Mouse (Mus musculus): ENCODE results near the gene St8sia1. TPM values are rescaled to one million over a fixed set of nuclear protein-coding genes. Genes with fewer than 3 reads are reported as not detected.

Gene St8sia1
- polyA plus RNA-seq, 1 experiment from 2014 or later: 1.1 TPM

DNA sequence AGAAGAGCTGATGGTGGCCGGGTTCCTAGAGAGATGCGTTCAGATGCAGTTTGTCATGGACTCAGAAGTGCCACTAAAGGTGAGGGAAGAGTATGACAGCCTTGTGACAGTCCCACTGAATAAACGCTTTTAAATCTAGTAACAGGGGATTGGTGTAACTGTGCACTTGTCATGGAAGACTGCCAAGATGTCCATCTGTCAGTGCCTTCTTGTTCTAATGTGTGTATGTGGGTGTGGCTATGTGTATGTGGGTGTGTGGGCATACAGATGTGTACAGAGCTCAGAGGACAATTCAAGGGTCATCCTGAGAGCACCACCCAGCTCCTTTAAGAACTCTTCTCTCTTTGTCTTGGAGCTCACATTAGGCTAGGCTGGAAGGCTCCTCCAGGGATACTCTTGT lies 148.7 kb downstream of the St8sia1 start:
- no peak overlapping the region for H3K27ac ChIP-seq (ENCODE audit: low read length)
- WGBS: 71% methylated on average over 3 of the region's 3 CpGs
- H3K4me1 ChIP-seq (ENCODE audit: control insufficient read depth, insufficient read depth, low read length): no peaks in the 10 kb centered on the region

GRCm38 (mm10) chr6:142814495-142814921 lies 149.7 kb downstream of the St8sia1 start:
- no peaks in the 10 kb centered on the region for H3K9me3 ChIP-seq (ENCODE audit: control insufficient read depth, low read depth, low read length)
- peak overlapping the region; percentile 68 for H3K4me2 ChIP-seq (replicated peaks; ENCODE audit: low read depth, low read length)
- H3K36me3 ChIP-seq (ENCODE audit: control insufficient read depth, insufficient read depth, low read length): no peaks in the 10 kb centered on the region
- H3K4me1 ChIP-seq (ENCODE audit: control insufficient read depth, insufficient read depth, low read length): no peaks in the 10 kb centered on the region
- 0 out of 2 replicates have a peak overlapping the region, but pooled peaks have one; percentile 28 for H3K9ac ChIP-seq (replicated peaks; ENCODE audit: low read depth, low read length)
- WGBS: 5% methylated on average over 15 of the region's 15 CpGs
- H3K4me3 ChIP-seq (ENCODE audit: low read depth, low read length): peak overlapping the region; percentile 32
- no peaks in the 10 kb centered on the region for H3K27me3 ChIP-seq (ENCODE audit: control insufficient read depth, insufficient read depth, low read length)
- peak; percentile 49; the same call in 1 of the 2 replicates for ATAC-seq (ENCODE audit: insufficient number of reproducible peaks, insufficient read depth, low FRiP score, low read depth)
- no peak overlapping the region for H3K27ac ChIP-seq (ENCODE audit: low read length)

More for the DNA sequence above, 148.7 kb downstream of the St8sia1 start:
- H3K36me3 ChIP-seq (ENCODE audit: control insufficient read depth, insufficient read depth, low read length): no peaks in the 10 kb centered on the region
- H3K9ac ChIP-seq (replicated peaks; ENCODE audit: low read depth, low read length): no peak overlapping the region
- H3K27me3 ChIP-seq (ENCODE audit: control insufficient read depth, insufficient read depth, low read length): no peaks in the 10 kb centered on the region
- no peak overlapping the region for H3K4me2 ChIP-seq (replicated peaks; ENCODE audit: low read depth, low read length)
- no peak overlapping the region for H3K4me3 ChIP-seq (ENCODE audit: low read depth, low read length)
- H3K9me3 ChIP-seq (ENCODE audit: control insufficient read depth, low read depth, low read length): no peaks in the 10 kb centered on the region
- ATAC-seq (ENCODE audit: insufficient number of reproducible peaks, insufficient read depth, low FRiP score, low read depth): no peak

DNA sequence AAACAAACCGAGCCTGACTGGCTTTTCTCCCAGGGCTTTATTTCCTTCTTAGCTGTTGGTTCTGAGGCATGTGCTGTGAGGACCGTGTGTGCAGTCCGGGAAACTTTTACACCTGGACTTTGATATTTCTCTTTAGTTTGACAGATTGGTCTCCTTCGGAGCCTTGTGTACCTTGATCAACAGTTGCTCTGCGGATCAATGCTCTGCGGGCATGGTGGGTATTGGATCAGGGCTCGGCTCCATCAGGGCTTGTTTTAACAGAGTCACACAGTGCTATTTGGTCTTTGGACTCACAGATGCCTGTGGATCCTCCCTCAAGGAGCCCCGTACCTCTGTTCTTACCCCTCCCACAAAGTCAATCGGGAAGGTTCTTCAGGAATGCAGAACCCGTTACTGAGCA lies 150.2 kb downstream of the St8sia1 start:
- 0 out of 2 replicates have a peak, but pooled peaks have one; percentile 42 for ATAC-seq (ENCODE audit: insufficient number of reproducible peaks, insufficient read depth, low FRiP score, low read depth)
- WGBS: 46% methylated on average over 10 of the region's 10 CpGs
- H3K9ac ChIP-seq (replicated peaks; ENCODE audit: low read depth, low read length): no peak overlapping the region

DNA sequence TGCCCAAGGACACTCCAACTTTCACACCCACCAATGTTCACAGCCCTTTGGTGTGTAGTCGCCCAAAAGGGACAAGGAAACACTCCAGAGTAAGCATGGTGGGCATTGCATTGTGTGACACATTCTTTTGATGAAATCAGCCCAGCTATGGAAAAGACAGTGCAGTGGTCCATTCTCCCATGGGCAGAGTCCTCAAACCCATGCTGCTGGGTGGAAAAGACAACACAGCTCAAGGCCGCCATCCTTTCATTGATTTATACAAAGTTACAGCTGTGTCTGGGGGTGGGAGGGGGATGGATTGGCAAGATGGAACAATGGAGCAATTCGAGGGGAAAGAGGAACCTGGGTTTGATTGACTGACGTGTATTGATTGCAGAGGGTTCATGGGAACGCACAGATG lies 151.3 kb downstream of the St8sia1 start:
- no peak overlapping the region for H3K4me2 ChIP-seq (replicated peaks; ENCODE audit: low read depth, low read length)
- H3K27ac ChIP-seq (ENCODE audit: low read length): no peak overlapping the region
- no peaks in the 10 kb centered on the region for H3K27me3 ChIP-seq (ENCODE audit: control insufficient read depth, insufficient read depth, low read length)
- no peak overlapping the region for H3K4me3 ChIP-seq (ENCODE audit: low read depth, low read length)
- whole genome bisulfite sequencing: 76% methylated on average over 5 of the region's 5 CpGs
- no peaks in the 10 kb centered on the region for H3K9me3 ChIP-seq (ENCODE audit: control insufficient read depth, low read depth, low read length)
- ATAC-seq (ENCODE audit: insufficient number of reproducible peaks, insufficient read depth, low FRiP score, low read depth): no peak
- H3K36me3 ChIP-seq (ENCODE audit: control insufficient read depth, insufficient read depth, low read length): no peaks in the 10 kb centered on the region
- no peaks in the 10 kb centered on the region for H3K4me1 ChIP-seq (ENCODE audit: control insufficient read depth, insufficient read depth, low read length)
- no peak overlapping the region for H3K9ac ChIP-seq (replicated peaks; ENCODE audit: low read depth, low read length)

More for the DNA sequence above, 150.2 kb downstream of the St8sia1 start:
- H3K4me1 ChIP-seq (ENCODE audit: control insufficient read depth, insufficient read depth, low read length): no peaks in the 10 kb centered on the region
- no peaks in the 10 kb centered on the region for H3K36me3 ChIP-seq (ENCODE audit: control insufficient read depth, insufficient read depth, low read length)
- no peaks in the 10 kb centered on the region for H3K27me3 ChIP-seq (ENCODE audit: control insufficient read depth, insufficient read depth, low read length)
- peak overlapping the region; percentile 32; the same call in 1 of the 2 replicates for H3K4me3 ChIP-seq (ENCODE audit: low read depth, low read length)
- peak overlapping the region; percentile 68 for H3K4me2 ChIP-seq (replicated peaks; ENCODE audit: low read depth, low read length)
- no peaks in the 10 kb centered on the region for H3K9me3 ChIP-seq (ENCODE audit: control insufficient read depth, low read depth, low read length)
- no peak overlapping the region for H3K27ac ChIP-seq (ENCODE audit: low read length)

DNA sequence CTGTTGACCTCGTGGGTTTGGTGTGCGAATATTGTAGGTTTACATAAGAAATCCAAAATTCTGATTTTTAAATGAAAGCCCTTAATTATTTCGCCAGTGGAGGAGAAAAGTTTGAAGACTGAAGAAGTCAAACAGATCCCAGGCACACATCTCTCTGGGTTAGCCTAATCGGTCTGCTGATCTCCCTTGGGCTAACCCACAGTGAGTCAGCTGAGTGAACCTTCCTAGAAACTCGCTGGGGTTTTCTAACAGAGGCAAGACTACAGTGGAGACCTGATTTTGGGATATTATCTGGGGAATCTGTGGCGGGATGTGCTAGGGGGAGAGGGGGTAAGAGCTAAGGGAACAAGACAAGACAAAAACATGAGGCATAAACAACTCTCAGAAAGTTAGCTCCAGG lies 154.0 kb downstream of the St8sia1 start:
- ATAC-seq (ENCODE audit: insufficient number of reproducible peaks, insufficient read depth, low FRiP score, low read depth): no peak
- no peaks in the 10 kb centered on the region for H3K27me3 ChIP-seq (ENCODE audit: control insufficient read depth, insufficient read depth, low read length)
- H3K4me2 ChIP-seq (replicated peaks; ENCODE audit: low read depth, low read length): no peak overlapping the region
- no peaks in the 10 kb centered on the region for H3K36me3 ChIP-seq (ENCODE audit: control insufficient read depth, insufficient read depth, low read length)
- H3K9ac ChIP-seq (replicated peaks; ENCODE audit: low read depth, low read length): no peak overlapping the region
- 68% methylated on average over 6 of the region's 6 CpGs for WGBS
- H3K4me1 ChIP-seq (ENCODE audit: control insufficient read depth, insufficient read depth, low read length): no peaks in the 10 kb centered on the region
- no peaks in the 10 kb centered on the region for H3K9me3 ChIP-seq (ENCODE audit: control insufficient read depth, low read depth, low read length)
- no peak overlapping the region for H3K27ac ChIP-seq (ENCODE audit: low read length)
- no peak overlapping the region for H3K4me3 ChIP-seq (ENCODE audit: low read depth, low read length)

DNA sequence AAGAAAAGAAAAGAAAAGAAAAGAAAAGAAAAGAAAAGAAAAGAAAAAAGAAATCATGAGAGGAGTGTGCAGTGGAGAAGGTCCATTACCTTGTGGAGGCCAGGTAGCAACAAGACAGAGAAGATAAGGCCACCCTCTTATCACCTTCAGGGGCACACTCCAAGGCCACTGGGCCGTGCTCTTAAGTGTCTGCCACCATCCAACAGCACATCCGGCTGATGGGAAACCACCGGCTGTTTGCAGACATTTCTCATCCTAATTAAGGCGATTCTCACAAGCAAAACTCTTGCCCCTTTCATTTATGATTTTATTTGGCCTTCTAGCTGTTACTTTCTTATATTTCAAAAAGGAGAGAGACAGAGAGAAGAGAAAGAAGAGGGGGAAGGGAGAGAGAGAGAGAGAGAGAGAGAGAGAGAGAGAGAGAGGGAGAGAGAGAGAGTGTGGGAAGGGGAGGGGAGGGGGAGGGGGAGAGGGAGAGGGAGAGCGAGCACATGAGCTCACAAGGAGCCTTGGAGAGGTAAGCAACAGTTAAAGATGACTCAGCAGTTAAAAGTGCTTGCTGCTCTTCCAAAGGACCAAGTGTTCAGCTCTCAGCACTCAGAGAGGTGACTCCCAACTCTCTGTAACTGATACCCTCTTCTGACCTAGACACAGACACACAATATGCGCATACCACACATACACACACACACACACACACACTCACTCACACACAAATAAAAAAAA lies 154.7 kb downstream of the St8sia1 start:
- Histone ChIP-seq H3K4me1 (ENCODE audit: control insufficient read depth, insufficient read depth, low read length) (no peaks in the 10 kb centered on the region), H3K4me3 (ENCODE audit: low read depth, low read length) (no peak overlapping the region), H3K27ac (ENCODE audit: low read length) (no peak overlapping the region), H3K9ac (replicated peaks; ENCODE audit: low read depth, low read length) (no peak overlapping the region), H3K4me2 (replicated peaks; ENCODE audit: low read depth, low read length) (no peak overlapping the region), H3K36me3 (ENCODE audit: control insufficient read depth, insufficient read depth, low read length) (no peaks in the 10 kb centered on the region), H3K9me3 (ENCODE audit: control insufficient read depth, low read depth, low read length) (no peaks in the 10 kb centered on the region), H3K27me3 (ENCODE audit: control insufficient read depth, insufficient read depth, low read length) (no peaks in the 10 kb centered on the region)
- WGBS: 33% methylated on average over 6 of the region's 6 CpGs
- ATAC-seq (ENCODE audit: insufficient number of reproducible peaks, insufficient read depth, low FRiP score, low read depth): no peak

GRCm38 (mm10) chr6:142806326-142806725 lies 157.9 kb downstream of the St8sia1 start:
- no peaks in the 10 kb centered on the region for H3K4me1 ChIP-seq (ENCODE audit: control insufficient read depth, insufficient read depth, low read length)
- no peak for ATAC-seq (ENCODE audit: insufficient number of reproducible peaks, insufficient read depth, low FRiP score, low read depth)
- WGBS: 68% methylated on average over 4 of the region's 4 CpGs
- no peaks in the 10 kb centered on the region for H3K27me3 ChIP-seq (ENCODE audit: control insufficient read depth, insufficient read depth, low read length)
- H3K9ac ChIP-seq (replicated peaks; ENCODE audit: low read depth, low read length): no peak overlapping the region
- H3K4me2 ChIP-seq (replicated peaks; ENCODE audit: low read depth, low read length): no peak overlapping the region
- no peaks in the 10 kb centered on the region for H3K9me3 ChIP-seq (ENCODE audit: control insufficient read depth, low read depth, low read length)
- no peak overlapping the region for H3K27ac ChIP-seq (ENCODE audit: low read length)
- no peak overlapping the region for H3K4me3 ChIP-seq (ENCODE audit: low read depth, low read length)
- no peaks in the 10 kb centered on the region for H3K36me3 ChIP-seq (ENCODE audit: control insufficient read depth, insufficient read depth, low read length)

DNA sequence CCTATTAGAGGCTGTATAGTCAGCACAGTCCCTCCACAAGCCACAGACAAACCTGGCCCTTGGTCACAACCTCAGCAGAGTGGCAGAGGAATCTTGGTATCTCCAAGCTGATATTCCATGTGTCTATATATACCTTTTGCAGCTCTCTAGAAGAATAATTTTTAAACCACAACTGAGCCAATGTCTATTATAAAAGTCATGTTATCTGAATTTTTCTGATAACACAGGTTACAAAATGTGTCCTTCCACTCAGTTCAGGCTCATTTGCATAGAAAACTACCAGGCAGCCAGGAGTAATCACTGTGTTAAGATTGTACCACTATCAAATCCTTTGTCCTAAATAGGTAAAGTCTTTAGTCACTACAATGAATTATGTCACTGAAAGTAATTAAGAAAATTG lies 159.8 kb downstream of the St8sia1 start, which contains the start of gene Sult6b2:
Gene Sult6b2, minus strand, starts transcription at position 101 of the 400 bp plus-strand sequence.
- no peak within 1 kb of the TSS for H3K4me3 ChIP-seq (ENCODE audit: low read depth, low read length)
- H3K4me1 ChIP-seq (ENCODE audit: control insufficient read depth, insufficient read depth, low read length): no peaks in the 10 kb centered on the region
- H3K9ac ChIP-seq (replicated peaks; ENCODE audit: low read depth, low read length): no peak within 1 kb of the TSS
- H3K36me3 ChIP-seq (ENCODE audit: control insufficient read depth, insufficient read depth, low read length): no peaks in the 10 kb centered on the region
- H3K27me3 ChIP-seq (ENCODE audit: control insufficient read depth, insufficient read depth, low read length): no peaks in the 10 kb centered on the region
- no peaks in the 10 kb centered on the region for H3K9me3 ChIP-seq (ENCODE audit: control insufficient read depth, low read depth, low read length)
- no peak within 1 kb of the TSS for H3K4me2 ChIP-seq (replicated peaks; ENCODE audit: low read depth, low read length)
- no peak for ATAC-seq (ENCODE audit: insufficient number of reproducible peaks, insufficient read depth, low FRiP score, low read depth)
- H3K27ac ChIP-seq (ENCODE audit: low read length): no peak within 1 kb of the TSS
